Mouse (Mus musculus) brain, embryonic 14.5 days (tissue): Measurements from ENCODE around the gene Pde4d.

Experiments used
- CTCF ChIP-seq: fragments of 200-500 bp; IDR thresholded peaks from 2 replicates; pipeline ENCODE4 v1.5.1; 2012; ENCODE audit warnings: inconsistent platforms, mild to moderate bottlenecking, moderate library complexity, borderline replicate concordance; ENCODE audit not compliant: insufficient read depth, insufficient read length; ENCODE audit errors: extremely low read depth
- POLR2A ChIP-seq: fragments of 200-500 bp; IDR thresholded peaks from 2 replicates; pipeline ENCODE4 v1.6.1; 2012; ENCODE audit warnings: mild to moderate bottlenecking, inconsistent platforms, borderline replicate concordance; ENCODE audit not compliant: poor library complexity, insufficient read depth, insufficient read length, severe bottlenecking; ENCODE audit errors: extremely low read depth

DNA sequence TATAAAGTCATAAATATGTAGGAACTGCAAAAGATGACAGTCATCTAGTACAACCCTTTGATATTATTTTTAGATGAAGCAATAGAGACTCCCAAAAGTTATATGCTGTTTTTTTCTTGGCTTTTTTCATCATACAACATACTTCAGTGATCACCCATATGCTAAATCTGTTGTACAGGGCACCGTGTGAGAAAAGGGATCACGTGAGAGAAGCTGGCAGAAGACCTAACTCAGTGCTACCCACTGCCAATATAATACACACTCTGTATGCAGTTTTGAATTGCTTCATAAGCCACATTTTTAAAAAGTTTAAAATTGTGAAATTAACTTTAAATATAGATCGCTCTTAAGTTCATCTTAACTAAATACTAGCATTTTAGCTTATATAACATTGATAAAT lies 1211.6 kb downstream of the Pde4d start:
- TF ChIP-seq CTCF (no peak), POLR2A (no peak)
